Mouse (Mus musculus): ENCODE results near the gene Epb42. TPM values are rescaled to one million over a fixed set of nuclear protein-coding genes. Genes with fewer than 3 reads are reported as not detected.

Gene Epb42
- polyA plus RNA-seq (2017; shearing (Covaris generic)): 0.92 TPM

DNA sequence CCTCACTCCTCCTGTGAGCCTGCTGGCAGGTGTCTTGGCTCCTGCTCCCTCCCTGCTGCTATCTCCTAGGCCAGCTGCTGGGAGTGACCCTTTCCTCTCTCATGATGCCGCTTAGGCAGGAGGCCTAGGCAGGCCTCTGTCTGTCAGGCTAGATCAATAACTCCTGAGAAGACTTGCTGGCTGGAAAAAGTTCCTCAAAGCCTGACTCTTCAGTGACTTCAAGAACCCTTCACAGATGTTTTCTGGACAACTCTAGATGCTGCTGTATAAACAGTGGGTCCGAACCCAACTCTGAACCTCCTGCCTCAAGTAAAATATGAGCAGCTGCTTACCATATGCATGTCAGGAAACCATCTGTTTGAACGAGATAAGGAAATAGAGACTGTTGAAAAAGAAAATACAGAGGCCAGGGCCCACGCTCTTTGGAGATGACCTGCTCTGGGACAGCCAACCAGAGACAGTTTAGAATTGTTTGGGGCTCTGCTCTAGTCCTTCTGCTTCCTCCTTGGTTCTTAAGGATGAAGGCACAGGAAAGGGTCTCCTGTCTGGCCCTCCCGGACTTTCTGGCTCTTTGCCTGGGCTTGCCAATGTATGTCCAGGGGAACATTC, at the start of gene Epb42:
Epb42 (minus strand) TSS at position 340 of the 609 bp plus-strand sequence.

DNA sequence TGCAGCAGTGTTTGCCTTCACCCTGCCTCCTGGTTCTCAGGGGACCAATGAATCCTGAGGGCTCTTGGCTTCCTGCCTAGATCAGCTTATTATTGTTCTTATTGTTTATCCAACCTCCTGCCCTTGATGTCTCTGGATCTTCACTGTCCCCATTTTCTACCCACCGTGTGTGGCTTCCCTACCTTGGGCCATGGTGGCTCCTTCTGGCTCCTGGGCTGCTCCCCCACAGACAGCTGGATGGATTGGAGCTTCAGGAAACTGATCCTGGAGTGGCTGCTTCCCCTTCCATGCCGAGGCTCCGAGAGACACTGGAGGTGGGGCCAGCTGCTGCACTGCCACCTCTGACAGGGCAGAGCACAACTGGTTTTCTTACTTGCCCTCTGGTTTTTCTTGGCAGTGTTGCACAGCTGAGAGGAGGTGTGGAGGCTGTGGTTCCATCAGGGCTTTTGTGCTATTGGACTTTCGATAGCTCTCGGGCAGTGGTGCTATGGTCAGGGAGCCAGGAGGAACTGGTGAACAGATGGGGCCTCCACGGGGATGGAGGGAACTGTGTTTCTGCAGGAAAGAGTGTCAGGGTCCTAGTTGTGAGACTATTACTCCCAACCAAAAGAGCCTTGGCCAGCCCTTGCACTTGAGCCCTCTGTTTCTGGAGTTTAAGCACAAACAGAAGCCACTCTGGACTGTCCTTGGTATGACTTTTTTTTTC, 48.8 kb upstream of the Epb42 start, which contains the start of gene Tgm5:
Tgm5 (minus strand) TSS at position 362 of the 706 bp plus-strand sequence.

DNA sequence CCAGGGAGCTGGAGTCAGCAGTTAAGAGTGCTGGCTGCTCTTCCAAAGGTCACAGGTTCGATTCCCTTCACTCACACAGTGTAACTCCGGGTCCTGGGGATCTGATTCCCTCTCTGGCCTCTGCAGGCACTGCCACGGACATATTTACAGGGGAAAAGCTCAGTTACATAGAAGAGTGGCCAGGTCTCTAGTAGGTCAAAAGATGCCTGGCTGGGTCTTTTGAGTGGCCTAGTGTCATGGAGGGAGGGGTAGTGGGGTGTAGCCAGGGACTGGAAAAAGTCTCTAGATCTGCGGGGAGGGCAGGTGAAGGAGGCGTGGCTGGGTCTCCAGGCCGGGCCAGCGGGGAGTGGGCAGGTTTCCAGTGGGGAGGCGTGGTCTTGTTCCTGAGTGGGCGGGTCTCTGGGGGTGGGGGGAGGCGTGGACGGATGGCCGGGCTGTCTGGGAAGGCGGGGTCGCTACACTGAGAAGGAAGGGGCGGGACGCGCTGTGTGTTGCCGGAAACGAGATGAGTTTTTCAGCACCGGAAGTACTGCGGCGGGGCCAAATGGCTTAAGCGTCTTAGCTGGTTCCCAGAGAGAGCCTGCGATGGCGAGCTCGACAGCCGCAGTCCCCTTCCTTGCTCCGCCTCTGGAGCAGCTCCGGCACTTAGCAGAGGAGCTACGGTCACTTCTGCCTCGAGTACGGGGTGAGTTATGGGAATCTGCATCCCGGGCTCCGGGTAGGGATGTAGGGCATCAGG, 28.8 kb downstream of the Epb42 start, which contains the start of gene Ccndbp1:
Ccndbp1 (plus strand) TSS at position 479 of the 739 bp plus-strand sequence.

DNA sequence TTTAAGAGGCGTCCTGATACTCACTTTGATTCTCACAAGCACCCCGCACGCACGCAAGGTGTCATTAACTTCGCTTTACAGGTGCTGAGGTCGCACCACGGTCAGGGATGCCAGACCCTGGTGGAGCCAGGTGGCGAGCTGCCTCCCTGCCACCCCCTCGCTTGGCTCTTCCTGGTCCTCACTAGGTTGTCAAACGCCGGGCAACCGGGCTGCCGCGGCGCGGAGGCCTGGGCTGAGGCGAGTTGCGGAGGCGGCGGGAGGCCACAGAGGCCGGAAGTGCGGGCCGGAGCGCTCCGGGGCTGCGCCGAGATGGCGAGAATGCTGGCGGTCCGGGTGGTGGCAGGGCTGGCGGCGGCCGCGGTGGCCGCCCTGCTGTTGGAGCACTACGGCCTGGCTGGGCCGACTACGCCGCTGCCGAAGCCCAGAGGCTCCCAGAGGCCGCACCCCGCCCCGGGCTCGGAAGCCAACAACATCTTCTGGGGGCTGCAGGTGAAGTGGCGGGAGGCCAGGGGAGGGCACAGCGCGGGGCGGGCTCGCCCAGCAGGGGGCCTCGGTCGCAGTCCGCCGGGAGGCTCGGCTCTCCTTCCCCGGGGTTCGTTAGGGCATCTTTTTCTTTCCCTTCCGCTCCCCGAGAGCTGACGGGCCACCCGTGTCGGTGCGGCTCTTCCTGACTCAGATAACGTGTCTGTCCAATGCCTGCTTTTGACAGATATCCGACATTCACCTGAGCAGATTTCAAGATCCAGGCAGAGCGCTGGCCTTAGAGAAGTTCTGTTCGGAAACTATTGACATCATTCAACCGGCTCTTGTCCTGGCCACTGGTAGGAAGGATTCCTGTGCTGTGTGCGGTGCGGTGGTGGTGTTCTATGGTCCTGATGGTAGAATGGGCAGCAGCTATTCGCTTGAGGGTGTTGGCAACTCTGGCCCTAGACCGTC, 59.6 kb downstream of the Epb42 start, which contains the start of gene Tmem62:
Tmem62 (plus strand) TSS at position 28 of the 936 bp plus-strand sequence.

DNA sequence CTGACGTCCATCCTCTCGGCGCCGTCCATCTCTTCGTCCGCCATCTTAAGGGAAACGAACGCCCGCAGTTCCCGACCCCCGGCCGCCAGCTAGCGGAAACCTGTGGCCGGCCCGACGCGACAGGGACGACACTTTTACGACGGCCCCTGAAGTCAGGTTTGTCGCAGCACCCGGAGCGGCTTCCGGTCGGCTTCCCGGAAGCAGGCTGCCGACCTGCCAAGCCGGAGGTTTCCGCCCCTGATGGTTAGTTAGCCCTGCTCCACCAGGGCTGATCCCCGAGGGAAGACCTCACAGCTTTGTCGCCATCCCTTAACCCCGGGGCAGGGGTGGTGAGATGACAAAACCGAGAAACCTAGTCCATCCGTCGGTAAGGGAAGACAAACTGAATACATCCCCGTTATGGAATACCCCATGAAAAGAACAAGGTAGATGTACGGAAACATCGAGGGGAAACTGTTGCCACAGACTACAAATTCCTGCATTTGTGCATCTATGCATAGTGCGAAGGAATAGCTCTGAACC, 66.3 kb downstream of the Epb42 start, which contains the start of gene Ubr1:
Ubr1 (minus strand) TSS at position 157 of the 522 bp plus-strand sequence.

Other genes with a start within 250 kb of the Epb42 start
- 2.0 TPM for gene Cdan1, start 186.9 kb downstream of the Epb42 start, polyA plus RNA-seq (2017; shearing (Covaris generic))
- gene Ttbk2, start 186.5 kb downstream of the Epb42 start, polyA plus RNA-seq (2017; shearing (Covaris generic)): 0.83 TPM
- gene Ubr1, start 66.4 kb downstream of the Epb42 start, polyA plus RNA-seq (2017; shearing (Covaris generic)): 62.4 TPM
- gene Tmem62, start 60.1 kb downstream of the Epb42 start, polyA plus RNA-seq (2017; shearing (Covaris generic)): 13.0 TPM
- gene Ccndbp1, start 28.7 kb downstream of the Epb42 start, polyA plus RNA-seq (2017; shearing (Covaris generic)): 161 TPM
- gene Tgm5, start 48.8 kb upstream of the Epb42 start, polyA plus RNA-seq (2017; shearing (Covaris generic)): not detected
- gene Tgm7, start 72.7 kb upstream of the Epb42 start, polyA plus RNA-seq (2017; shearing (Covaris generic)): not detected
- gene Adal, start 103.4 kb upstream of the Epb42 start, polyA plus RNA-seq (2017; shearing (Covaris generic)): 17.0 TPM
- 13.1 TPM for gene Lcmt2, start 103.6 kb upstream of the Epb42 start, polyA plus RNA-seq (2017; shearing (Covaris generic))
- gene Tubgcp4, start 133.6 kb upstream of the Epb42 start, polyA plus RNA-seq (2017; shearing (Covaris generic)): 105 TPM
- gene Zscan29, start 134.1 kb upstream of the Epb42 start, polyA plus RNA-seq (2017; shearing (Covaris generic)): 71.9 TPM
- 82.4 TPM for gene Trp53bp1, start 234.3 kb upstream of the Epb42 start, polyA plus RNA-seq (2017; shearing (Covaris generic))